Mouse (Mus musculus) c-Kit-positive CD71-positive TER-119-negative erythroid progenitor cells, embryonic 14.5 days (primary cell): ENCODE measurements around the gene Vmn1r234.
A peak's percentile ranks its signal among the peaks of the same experiment; 100 is the strongest.
"Not testable (repeated sequence)": the region's sequence is repeated elsewhere in the genome, so short reads cannot be mapped to it uniquely, and the experiment has no call there.

Experiments used
- DNase-seq: peaks from one replicate; pipeline ENCODE4 v3.0.0-alpha.2; 2013; ENCODE audit warnings: low read depth

Gene Vmn1r234

DNA sequence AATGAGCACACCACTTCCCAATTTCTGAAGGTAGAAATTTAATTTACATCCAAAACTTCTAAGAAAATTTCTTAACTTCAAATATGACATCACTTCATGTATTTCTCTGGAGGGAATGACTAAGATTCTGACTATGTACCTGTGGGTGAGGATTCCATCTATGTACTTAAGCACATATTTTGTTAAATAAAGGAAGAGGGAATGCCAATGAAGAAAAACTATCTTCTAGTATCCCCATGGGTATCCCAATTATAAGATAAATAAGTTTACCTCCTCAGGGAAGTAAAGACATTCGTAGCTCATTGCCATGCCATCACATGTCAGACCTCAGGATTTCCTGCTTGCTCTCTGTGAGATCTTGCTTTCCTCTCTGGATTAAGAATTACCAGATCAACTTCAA, at the start of gene Vmn1r234:
Gene Vmn1r234 (plus strand): TSS at position 301 of the 400 bp plus-strand sequence.
- DNase-seq, result no peak

GRCm38 (mm10) chr17:21211081-21211480, 14.8 kb upstream of the Vmn1r234 start:
- not testable (repeated sequence) for DNase-seq

- peak; percentile 28 for DNase-seq
These were observed 5.8 kb downstream of the Vmn1r234 start for GRCm38 (mm10) chr17:21231654-21232053.

DNA sequence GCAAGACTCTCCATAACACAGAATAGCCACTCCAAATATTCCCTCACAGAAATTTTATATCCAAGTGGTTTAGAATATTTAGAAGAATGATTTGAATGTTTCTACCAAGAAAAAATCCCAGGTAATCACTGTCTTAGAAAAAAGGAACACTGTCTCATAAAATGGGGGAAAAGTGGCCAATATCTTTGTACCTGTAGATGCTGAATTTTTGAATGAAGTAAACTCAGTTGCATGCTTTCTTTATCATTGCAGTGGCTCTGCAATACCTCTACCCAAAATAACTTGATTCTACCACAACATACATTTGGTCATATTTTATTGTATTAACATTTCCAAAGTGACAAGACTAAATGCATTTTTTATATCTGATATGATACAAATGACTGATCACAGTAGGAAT, 30.2 kb downstream of the Vmn1r234 start, which contains the start of gene Vmn1r235:
Gene Vmn1r235 (plus strand): TSS at position 301 of the 400 bp plus-strand sequence.
- no peak for DNase-seq

DNA sequence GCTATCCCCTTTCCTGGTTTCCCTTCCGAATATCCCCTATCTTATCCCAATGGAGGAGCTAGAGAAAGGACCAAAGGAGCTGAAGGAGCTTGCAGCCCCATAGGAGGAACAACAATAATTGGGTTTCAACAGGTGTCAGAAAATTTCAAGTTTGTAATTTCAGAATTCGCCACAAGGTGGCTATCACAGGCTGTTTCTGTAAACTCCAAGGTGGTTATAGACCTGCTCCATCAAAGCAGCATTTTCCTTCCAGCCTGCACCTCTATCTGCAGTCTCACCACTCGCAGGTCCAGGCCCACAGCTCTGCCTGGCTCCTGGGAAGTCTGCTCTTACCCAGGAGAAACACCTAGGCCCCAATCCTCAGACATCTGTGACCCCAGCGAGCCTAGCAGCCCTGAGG, 46.2 kb downstream of the Vmn1r234 start:
- DNase-seq, result peak; percentile 44

DNA sequence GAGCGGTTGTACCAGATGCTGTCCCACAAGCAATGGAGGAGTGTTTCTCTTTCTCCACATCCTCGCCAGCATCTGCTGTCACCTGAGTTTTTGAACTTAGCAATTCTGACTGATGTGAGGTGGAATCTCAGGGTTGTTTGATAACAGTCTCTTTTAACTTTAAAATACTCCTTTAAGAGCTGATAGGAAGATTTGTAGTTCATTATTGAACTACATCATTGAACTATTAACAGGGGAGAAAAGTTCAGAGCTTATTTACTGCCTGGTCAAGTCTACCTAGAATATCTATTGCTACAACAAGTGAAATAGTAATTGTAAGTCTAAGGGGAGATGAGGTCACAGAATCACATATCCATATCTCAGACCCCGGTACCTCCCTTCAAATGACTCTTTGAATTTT, 56.8 kb downstream of the Vmn1r234 start, which contains the start of gene Vmn1r236:
Gene Vmn1r236 (plus strand): TSS at position 301 of the 400 bp plus-strand sequence.
- no peak for DNase-seq

DNA sequence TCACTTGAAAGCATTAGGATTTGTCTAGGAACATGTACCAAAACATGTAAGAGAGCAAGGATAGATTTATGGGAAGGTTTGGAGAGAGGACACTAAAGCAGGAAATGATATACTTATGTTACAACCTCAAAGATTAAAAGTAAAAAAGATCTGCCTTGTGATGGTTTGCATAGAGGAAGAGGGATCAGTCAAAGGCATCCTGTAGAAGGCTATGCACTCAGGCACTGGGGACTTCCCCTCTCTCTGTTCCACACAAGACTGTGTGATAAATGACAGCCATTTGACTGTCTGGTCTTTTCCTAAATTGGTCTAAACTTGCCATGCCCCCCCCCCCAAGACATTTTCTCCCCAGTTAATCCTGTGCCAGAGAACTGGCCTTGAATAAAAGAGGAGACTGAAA, 58.5 kb downstream of the Vmn1r234 start:
- no peak for DNase-seq
